Mouse (Mus musculus): ENCODE measurements around the gene Madd.

Madd gene

GRCm38 (mm10) chr2:91121497-91121896 is 62.1 kb downstream of the Madd start:
- WGBS = 69% methylated on average over 8 of the region's 8 CpGs

GRCm38 (mm10) chr2:91121011-91121410 is 62.6 kb downstream of the Madd start:
- WGBS = 63% methylated on average over 6 of the region's 6 CpGs

GRCm38 (mm10) chr2:91120261-91120671 is 63.4 kb downstream of the Madd start:
- WGBS = 70% methylated on average over 6 of the region's 6 CpGs

GRCm38 (mm10) chr2:91119551-91119950 is 64.1 kb downstream of the Madd start:
- 59% methylated on average over 6 of the region's 6 CpGs for WGBS

GRCm38 (mm10) chr2:91119061-91119460 is 64.6 kb downstream of the Madd start:
- 93% methylated on average over 19 of the region's 19 CpGs for WGBS

GRCm38 (mm10) chr2:91118647-91119046 is 65.0 kb downstream of the Madd start:
- WGBS = 48% methylated on average over 1 of the region's 1 CpGs

- 84% methylated on average over 11 of the region's 11 CpGs for whole genome bisulfite sequencing
These were observed 65.9 kb downstream of the Madd start, which contains the start of gene Mybpc3 for GRCm38 (mm10) chr2:91117585-91118275. TSS of gene Mybpc3 (plus strand) at chr2:91118144.

GRCm38 (mm10) chr2:91116842-91117241 is 66.8 kb downstream of the Madd start:
- 50% methylated on average over 5 of the region's 5 CpGs for WGBS

GRCm38 (mm10) chr2:91115578-91115970 is 68.1 kb downstream of the Madd start:
- WGBS = 48% methylated on average over 12 of the region's 12 CpGs

- 14% methylated on average over 41 of the region's 42 CpGs for WGBS
These were observed 68.7 kb downstream of the Madd start for GRCm38 (mm10) chr2:91114781-91115577.

GRCm38 (mm10) chr2:91113852-91114251 is 69.8 kb downstream of the Madd start:
- WGBS = 79% methylated on average over 6 of the region's 6 CpGs

GRCm38 (mm10) chr2:91113334-91113733 is 70.3 kb downstream of the Madd start:
- WGBS = 78% methylated on average over 10 of the region's 10 CpGs

GRCm38 (mm10) chr2:91112491-91112890 is 71.1 kb downstream of the Madd start:
- WGBS = 79% methylated on average over 4 of the region's 4 CpGs

GRCm38 (mm10) chr2:91111832-91112231 is 71.8 kb downstream of the Madd start:
- WGBS = 92% methylated on average over 3 of the region's 3 CpGs

- 79% methylated on average over 6 of the region's 6 CpGs for WGBS
These were observed 73.2 kb downstream of the Madd start for GRCm38 (mm10) chr2:91110429-91110828.

- WGBS = 95% methylated on average over 5 of the region's 5 CpGs
These were observed 73.7 kb downstream of the Madd start for GRCm38 (mm10) chr2:91109807-91110385.

- 90% methylated on average over 5 of the region's 5 CpGs for WGBS
These were observed 74.4 kb downstream of the Madd start for GRCm38 (mm10) chr2:91109241-91109640.

- 86% methylated on average over 3 of the region's 3 CpGs for WGBS
These were observed 75.5 kb downstream of the Madd start for GRCm38 (mm10) chr2:91108156-91108555.

- WGBS = 1% methylated on average over 7 of the region's 7 CpGs
These were observed 82.4 kb downstream of the Madd start for GRCm38 (mm10) chr2:91101124-91101740.

GRCm38 (mm10) chr2:91098156-91098555 is 85.5 kb downstream of the Madd start:
- WGBS = 93% methylated on average over 2 of the region's 2 CpGs

- WGBS = 88% methylated on average over 10 of the region's 10 CpGs
These were observed 86.6 kb downstream of the Madd start for GRCm38 (mm10) chr2:91097015-91097414.

GRCm38 (mm10) chr2:91096524-91096923 is 87.1 kb downstream of the Madd start:
- WGBS = 81% methylated on average over 14 of the region's 14 CpGs
